Mouse (Mus musculus) ES-Bruce4 (cell line): ENCODE results near the gene Nrcam. TPM values are rescaled to one million over a fixed set of nuclear protein-coding genes. Genes with fewer than 3 reads are reported as not detected.

Experiments
- H3K27ac ChIP-seq: 2 replicates; pipeline ENCODE4 v1.5.1; 2012; ENCODE audit warnings: low read length, inconsistent platforms; ENCODE audit not compliant: insufficient read depth
- H3K27me3 ChIP-seq: 2 replicates; pipeline ENCODE4 v1.6.1; 2012; ENCODE audit warnings: mild to moderate bottlenecking, low read length, inconsistent platforms; ENCODE audit not compliant: control insufficient read depth, poor library complexity, insufficient read depth, severe bottlenecking
- H3K36me3 ChIP-seq: 2 replicates; pipeline ENCODE4 v1.6.1; 2012; ENCODE audit warnings: inconsistent platforms, mild to moderate bottlenecking, low read length, moderate library complexity; ENCODE audit not compliant: control insufficient read depth, poor library complexity, insufficient read depth, severe bottlenecking
- H3K4me1 ChIP-seq: one replicate; pipeline ENCODE4 v1.8.1; 2011; ENCODE audit warnings: low read length; ENCODE audit not compliant: control insufficient read depth, insufficient read depth
- H3K4me3 ChIP-seq: 2 replicates; pipeline ENCODE4 v1.5.1; 2011; ENCODE audit warnings: low read depth, mild to moderate bottlenecking, low read length
- H3K9ac ChIP-seq: 2 replicates; pipeline ENCODE4 v1.6.1; 2012; ENCODE audit warnings: low read depth, mild to moderate bottlenecking, inconsistent platforms; ENCODE audit not compliant: poor library complexity, severe bottlenecking
- H3K9me3 ChIP-seq: replicated peaks from 2 replicates; pipeline ENCODE4 v1.6.1; 2012; ENCODE audit warnings: mild to moderate bottlenecking, low read length, inconsistent platforms; ENCODE audit not compliant: control insufficient read depth, poor library complexity, insufficient read depth, severe bottlenecking
- CTCF ChIP-seq: IDR thresholded peaks from one replicate; pipeline ENCODE4 v1.8.1; 2011; ENCODE audit warnings: low read depth, low read length
- EP300 ChIP-seq: IDR thresholded peaks from 2 replicates; pipeline ENCODE4 v1.6.1; 2011; ENCODE audit warnings: low read depth, low read length; ENCODE audit not compliant: insufficient read depth
- POLR2A ChIP-seq: IDR thresholded peaks from one replicate; pipeline ENCODE4 v1.8.1; 2011; ENCODE audit warnings: low read length; ENCODE audit not compliant: insufficient read depth
- polyA plus RNA-seq: library from polyadenylated mRNA; stranded (reverse); fragments of >200 nt; gene quantifications from 2 replicates; pipeline ENCODE4 v1.2.4, GENCODE M21; 2011; ENCODE audit warnings: low read depth; ENCODE audit not compliant: missing spikeins, insufficient read depth, insufficient read length

Nrcam gene
- polyA plus RNA-seq, 1 experiment: 2.7 TPM

DNA sequence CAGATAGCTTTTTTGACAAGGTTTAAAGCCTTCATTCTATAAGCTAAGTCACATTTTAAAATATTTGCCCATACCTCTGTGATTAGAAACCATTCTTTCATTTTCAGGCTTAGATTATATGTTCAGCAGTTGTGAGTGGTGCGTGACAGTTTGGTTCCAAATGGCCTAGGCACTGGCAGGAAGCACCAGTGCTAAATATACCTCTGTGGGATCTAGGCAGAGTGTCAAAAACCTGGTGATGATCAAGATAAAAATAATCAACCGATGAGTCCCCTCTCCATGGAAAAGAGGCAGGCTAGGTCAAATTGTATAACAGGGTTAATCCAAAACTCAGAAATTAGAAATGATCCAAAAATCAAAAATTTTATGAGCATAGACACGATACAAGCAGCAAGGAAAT lies 82.3 kb downstream of the Nrcam start:
- Histone ChIP-seq H3K4me3 (no peak overlapping the region), H3K36me3 (no peaks in the 10 kb centered on the region)

DNA sequence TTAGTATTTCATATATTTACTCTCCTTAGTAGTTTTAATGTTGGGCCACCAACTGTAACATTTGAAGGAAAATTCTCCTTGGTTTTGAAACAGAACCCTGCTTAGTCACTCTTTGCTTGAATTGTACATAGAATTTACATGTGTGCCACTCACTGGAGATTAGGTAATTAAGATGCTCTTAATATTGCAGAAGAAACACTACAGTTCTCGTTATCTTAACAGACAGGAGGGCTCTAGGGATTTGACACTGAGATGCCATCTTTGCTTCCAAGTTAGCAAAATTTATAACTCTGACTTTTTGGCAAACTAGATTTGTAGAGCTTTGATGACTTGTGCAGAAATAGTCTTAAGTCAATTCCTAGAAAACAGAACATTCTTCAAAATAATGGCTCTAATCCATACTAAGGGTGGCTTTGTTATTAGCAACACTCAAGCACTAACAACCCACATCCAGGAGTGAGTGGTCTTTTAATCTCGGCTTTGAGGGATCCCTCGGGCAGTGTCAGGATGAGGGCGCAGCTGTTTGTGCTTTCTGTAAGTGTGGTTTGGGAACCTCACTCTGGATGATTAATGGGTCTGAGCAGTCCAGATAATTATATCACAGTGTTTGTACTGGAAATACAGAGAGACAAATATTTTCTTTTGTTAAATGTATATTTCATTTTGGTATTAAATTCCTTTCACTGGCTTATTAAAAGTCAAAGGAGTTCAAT lies 93.6 kb downstream of the Nrcam start:
- no peak overlapping the region for H3K4me3 ChIP-seq
- H3K9ac ChIP-seq: no peak overlapping the region
- H3K9me3 ChIP-seq: no peaks in the 10 kb centered on the region
- no peaks in the 10 kb centered on the region for H3K36me3 ChIP-seq
- no peak for TF ChIP-seq EP300
- no peaks in the 10 kb centered on the region for H3K4me1 ChIP-seq
- no peak overlapping the region for H3K27ac ChIP-seq
- H3K27me3 ChIP-seq: no peaks in the 10 kb centered on the region

More for the DNA sequence above, 82.3 kb downstream of the Nrcam start:
- TF ChIP-seq EP300 (no peak), CTCF (no peak), POLR2A (no peak)
- Histone ChIP-seq H3K27me3 (no peaks in the 10 kb centered on the region), H3K27ac (no peak overlapping the region), H3K4me1 (no peaks in the 10 kb centered on the region), H3K9ac (no peak overlapping the region), H3K9me3 (no peaks in the 10 kb centered on the region)

DNA sequence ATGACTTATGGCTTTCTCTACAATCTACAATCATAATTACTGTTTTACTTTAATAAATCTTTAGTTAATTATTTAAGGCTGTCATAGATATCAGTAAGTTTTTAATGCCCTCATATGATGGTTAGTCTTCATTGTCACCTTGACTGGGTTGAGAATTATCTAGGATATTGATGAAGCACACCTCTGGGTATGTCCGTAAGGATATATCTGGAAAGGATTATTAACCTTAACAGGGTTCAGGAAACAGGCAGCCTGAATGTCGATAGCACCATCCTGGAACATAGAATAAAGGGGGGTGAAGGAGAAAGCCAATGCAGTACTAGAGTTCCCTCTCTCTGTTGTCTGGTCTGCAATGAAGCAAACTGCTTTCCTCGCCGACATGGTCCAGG lies 94.2 kb downstream of the Nrcam start:
- no peaks in the 10 kb centered on the region for H3K9me3 ChIP-seq
- H3K9ac ChIP-seq: no peak overlapping the region
- no peaks in the 10 kb centered on the region for H3K4me1 ChIP-seq
- no peaks in the 10 kb centered on the region for H3K36me3 ChIP-seq
- H3K27me3 ChIP-seq: no peaks in the 10 kb centered on the region
- TF ChIP-seq POLR2A: no peak
- TF ChIP-seq CTCF: no peak
- TF ChIP-seq EP300: no peak
- no peak overlapping the region for H3K4me3 ChIP-seq
- no peak overlapping the region for H3K27ac ChIP-seq

- no peak overlapping the region for H3K4me3 ChIP-seq
- H3K9me3 ChIP-seq: no peaks in the 10 kb centered on the region
- H3K4me1 ChIP-seq: no peaks in the 10 kb centered on the region
- H3K27me3 ChIP-seq: no peaks in the 10 kb centered on the region
- TF ChIP-seq POLR2A (no peak), CTCF (no peak), EP300 (no peak)
- H3K27ac ChIP-seq: no peak overlapping the region
- H3K36me3 ChIP-seq: no peaks in the 10 kb centered on the region
- H3K9ac ChIP-seq: no peak overlapping the region
These were observed 95.3 kb downstream of the Nrcam start for GRCm38 (mm10) chr12:44424011-44424410.

- H3K4me3 ChIP-seq: no peak overlapping the region
- H3K27ac ChIP-seq: no peak overlapping the region
- no peaks in the 10 kb centered on the region; the same call in 1 of the 2 replicates for H3K27me3 ChIP-seq
- no peaks in the 10 kb centered on the region for H3K36me3 ChIP-seq
- no peaks in the 10 kb centered on the region for H3K9me3 ChIP-seq
- H3K4me1 ChIP-seq: no peaks in the 10 kb centered on the region
- H3K9ac ChIP-seq: no peak overlapping the region
- TF ChIP-seq POLR2A: no peak
These were observed 96.4 kb downstream of the Nrcam start for GRCm38 (mm10) chr12:44425040-44425439.

GRCm38 (mm10) chr12:44430335-44430734 lies 101.7 kb downstream of the Nrcam start:
- Histone ChIP-seq H3K36me3 (no peaks in the 10 kb centered on the region), H3K27me3 (no peaks in the 10 kb centered on the region; the same call in 1 of the 2 replicates), H3K9ac (no peak overlapping the region), H3K27ac (no peak overlapping the region), H3K9me3 (no peaks in the 10 kb centered on the region), H3K4me3 (no peak overlapping the region), H3K4me1 (no peaks in the 10 kb centered on the region)
- TF ChIP-seq CTCF: no peak
